Mouse (Mus musculus): ENCODE measurements around the gene Gtf3a. TPM values are rescaled to one million over a fixed set of nuclear protein-coding genes. Genes with fewer than 3 reads are reported as not detected.

The Gtf3a gene
- total and polyA plus RNA-seq, 2 experiments: 12.2 to 15.3 TPM

DNA sequence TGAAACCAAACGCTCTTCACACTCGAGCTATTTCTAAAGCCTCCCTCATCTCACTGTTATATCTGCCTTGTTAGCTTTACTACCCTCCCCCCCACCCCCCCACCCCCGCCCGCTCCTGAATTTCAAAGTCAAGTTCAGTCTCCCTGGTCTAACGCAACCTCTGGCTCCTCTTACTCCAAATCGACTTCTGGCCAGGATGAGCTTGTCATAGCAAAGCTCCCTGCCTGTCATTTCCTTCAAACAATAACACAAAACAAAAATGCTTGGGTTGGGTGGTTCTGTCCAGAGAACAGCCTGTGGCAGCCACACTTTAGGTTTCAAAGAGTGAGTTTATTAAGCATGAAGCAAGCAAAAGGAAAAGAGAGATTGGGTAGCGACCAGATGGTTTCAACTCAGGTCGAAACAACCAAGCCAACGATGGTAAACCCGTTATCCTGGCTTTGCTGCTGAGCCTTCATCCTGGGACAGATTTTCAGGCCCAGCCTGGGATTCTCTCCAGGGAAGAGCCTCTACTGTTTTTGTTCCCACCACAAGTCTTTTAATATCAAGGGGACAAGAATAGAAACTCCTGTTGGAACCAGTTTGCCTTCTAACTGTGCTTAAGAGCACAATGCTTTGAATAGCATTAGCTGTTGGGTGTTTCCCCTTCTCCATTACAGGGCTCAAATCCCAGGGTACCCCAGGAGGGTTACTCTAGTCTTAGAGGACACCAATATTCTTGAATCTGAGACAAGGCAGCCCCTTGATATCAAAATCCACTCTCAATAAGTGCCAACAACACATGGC, 23.5 kb downstream of the Gtf3a start:
- Histone ChIP-seq H3K4me1 (ENCODE audit: control insufficient read depth, insufficient read depth, low read length) (peaks cover 32% of the 10 kb centered on the region), H3K4me3 (ENCODE audit: insufficient read depth, low read depth, low read length) (no peak overlapping the region), H3K27me3 (ENCODE audit: control insufficient read depth, insufficient read depth, low read length) (no peaks in the 10 kb centered on the region), H3K36me3 (ENCODE audit: control insufficient read depth, insufficient read depth, low read length) (no peaks in the 10 kb centered on the region), H3K27ac (replicated peaks; ENCODE audit: insufficient read depth, low read depth, low read length) (peak overlapping the region; percentile 70), H3K9ac (ENCODE audit: low read depth, low read length) (0 out of 2 replicates have a peak overlapping the region, but pooled peaks have one; percentile 36), H3K79me2 (ENCODE audit: control insufficient read depth, insufficient read depth, low read length) (no peaks in the 10 kb centered on the region)
- TF ChIP-seq POLR2A (IDR thresholded peaks at IDR 0.05; ENCODE audit: extremely low read depth, insufficient read depth, low read length): no peak
- peak; percentile 77 for DNase-seq (ENCODE audit: extremely low read depth, low read depth, low spot score)
- 28% methylated on average over 10 of the region's 10 CpGs for WGBS

DNA sequence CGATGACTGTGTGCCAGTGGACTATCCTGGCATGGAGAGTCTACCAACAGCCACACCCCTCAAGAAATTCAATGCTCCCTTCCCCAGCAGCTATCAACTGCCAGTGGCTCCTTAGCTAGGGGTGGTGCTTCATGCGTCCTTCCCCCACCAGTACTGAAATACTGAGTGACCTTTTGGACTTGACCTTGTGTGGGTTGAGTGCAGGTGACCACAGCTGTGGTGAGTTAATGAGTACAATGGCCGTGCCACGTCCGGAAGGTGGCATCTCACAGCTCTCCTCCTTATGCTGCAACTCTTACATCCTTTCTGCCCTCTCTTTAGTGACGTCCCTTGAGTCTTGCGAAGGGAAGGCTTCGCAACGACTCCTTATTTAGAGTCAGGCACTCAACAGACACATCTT, 24.9 kb downstream of the Gtf3a start:
- Histone ChIP-seq H3K4me3 (ENCODE audit: insufficient read depth, low read depth, low read length) (no peak overlapping the region), H3K27ac (replicated peaks; ENCODE audit: insufficient read depth, low read depth, low read length) (peak overlapping the region; percentile 76), H3K9ac (ENCODE audit: low read depth, low read length) (no peak overlapping the region), H3K4me1 (ENCODE audit: control insufficient read depth, insufficient read depth, low read length) (peaks cover 32% of the 10 kb centered on the region), H3K36me3 (ENCODE audit: control insufficient read depth, insufficient read depth, low read length) (no peaks in the 10 kb centered on the region), H3K27me3 (ENCODE audit: control insufficient read depth, insufficient read depth, low read length) (no peaks in the 10 kb centered on the region), H3K79me2 (ENCODE audit: control insufficient read depth, insufficient read depth, low read length) (no peaks in the 10 kb centered on the region)
- DNase-seq (ENCODE audit: extremely low read depth, low read depth, low spot score): peak; percentile 96
- 38% methylated on average over 9 of the region's 9 CpGs for WGBS
- no peak for TF ChIP-seq CTCF (IDR thresholded peaks at IDR 0.05; ENCODE audit: low read depth, low read length)
- TF ChIP-seq POLR2A (IDR thresholded peaks at IDR 0.05; ENCODE audit: extremely low read depth, insufficient read depth, low read length): no peak

DNA sequence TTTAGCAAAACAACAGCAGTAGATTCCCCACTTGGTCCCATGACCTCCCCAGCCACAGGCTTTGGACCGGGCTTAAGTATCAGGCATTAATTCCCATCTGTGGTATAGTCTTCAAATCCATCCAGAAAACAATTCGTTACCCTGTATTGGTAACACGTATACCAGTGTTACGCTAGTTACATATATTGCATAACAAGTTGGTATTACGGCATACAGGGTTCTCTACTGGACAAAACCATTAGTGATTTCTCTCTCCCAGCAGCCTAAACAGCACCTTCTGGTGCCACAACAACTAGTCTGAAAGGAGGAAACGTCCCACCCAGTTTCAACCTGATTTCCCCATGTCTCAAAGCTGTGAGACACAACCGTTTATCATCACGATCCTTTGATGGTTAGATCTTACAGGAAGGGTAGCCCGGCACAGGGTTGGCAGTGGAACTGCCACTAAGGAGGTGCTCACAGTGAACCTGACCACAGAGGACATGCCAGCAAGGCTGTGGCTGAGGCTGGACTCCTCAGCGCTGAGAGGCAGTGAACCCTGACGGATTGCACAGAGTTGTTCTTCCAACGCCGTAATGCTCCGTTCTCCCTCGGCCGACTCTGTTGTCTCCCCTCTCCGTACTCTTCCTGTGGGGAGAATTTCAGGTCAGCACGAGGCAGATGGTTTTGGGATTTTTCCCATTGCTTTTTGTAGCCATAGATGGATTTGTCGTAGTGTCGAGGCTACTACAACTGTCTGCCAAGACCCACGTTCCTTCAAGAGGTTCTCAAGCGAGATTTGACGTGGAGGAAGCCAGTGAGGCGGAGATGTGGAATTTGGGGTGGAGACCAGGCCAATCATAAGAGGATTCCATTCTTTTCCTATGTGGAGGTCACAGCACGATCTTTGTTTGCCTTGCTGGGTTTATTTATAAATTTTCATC, 25.7 kb downstream of the Gtf3a start:
- H3K4me1 ChIP-seq (ENCODE audit: control insufficient read depth, insufficient read depth, low read length): peaks cover 32% of the 10 kb centered on the region
- no peak overlapping the region for H3K4me3 ChIP-seq (ENCODE audit: insufficient read depth, low read depth, low read length)
- TF ChIP-seq POLR2A (IDR thresholded peaks at IDR 0.05; ENCODE audit: extremely low read depth, insufficient read depth, low read length) (no peak), CTCF (IDR thresholded peaks at IDR 0.05; ENCODE audit: low read depth, low read length) (no peak)
- H3K27ac ChIP-seq (replicated peaks; ENCODE audit: insufficient read depth, low read depth, low read length): peak overlapping the region; percentile 76
- peak overlapping the region; percentile 18; the same call in 1 of the 2 replicates for H3K9ac ChIP-seq (ENCODE audit: low read depth, low read length)
- no peaks in the 10 kb centered on the region for H3K27me3 ChIP-seq (ENCODE audit: control insufficient read depth, insufficient read depth, low read length)
- 54% methylated on average over 25 of the region's 25 CpGs for WGBS
- DNase-seq (ENCODE audit: extremely low read depth, low read depth, low spot score): peak; percentile 73
- H3K36me3 ChIP-seq (ENCODE audit: control insufficient read depth, insufficient read depth, low read length): no peaks in the 10 kb centered on the region
- no peaks in the 10 kb centered on the region for H3K79me2 ChIP-seq (ENCODE audit: control insufficient read depth, insufficient read depth, low read length)

DNA sequence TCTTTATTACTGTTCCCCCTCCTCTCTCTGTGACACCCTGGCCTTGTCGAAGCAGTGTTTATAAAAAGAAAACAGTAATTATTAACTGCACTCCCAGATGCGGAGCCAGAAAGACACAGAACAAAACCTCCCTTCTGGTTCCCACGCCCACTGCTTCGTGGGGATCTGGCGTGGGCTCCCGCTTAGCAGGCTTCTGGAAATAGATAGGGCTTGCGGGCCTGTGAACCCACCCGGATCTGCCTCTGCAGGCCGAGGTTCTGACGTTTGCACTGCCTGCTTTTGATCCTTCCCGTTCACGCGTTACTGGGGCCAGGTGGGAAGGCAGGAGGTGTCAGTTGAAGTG, 26.3 kb downstream of the Gtf3a start:
- Histone ChIP-seq H3K4me1 (ENCODE audit: control insufficient read depth, insufficient read depth, low read length) (peaks cover 32% of the 10 kb centered on the region), H3K27ac (replicated peaks; ENCODE audit: insufficient read depth, low read depth, low read length) (peak overlapping the region; percentile 64), H3K9ac (ENCODE audit: low read depth, low read length) (peak overlapping the region; percentile 27; the same call in 1 of the 2 replicates), H3K79me2 (ENCODE audit: control insufficient read depth, insufficient read depth, low read length) (no peaks in the 10 kb centered on the region), H3K27me3 (ENCODE audit: control insufficient read depth, insufficient read depth, low read length) (no peaks in the 10 kb centered on the region), H3K36me3 (ENCODE audit: control insufficient read depth, insufficient read depth, low read length) (no peaks in the 10 kb centered on the region), H3K4me3 (ENCODE audit: insufficient read depth, low read depth, low read length) (peak overlapping the region; percentile 5; the same call in 1 of the 2 replicates)
- WGBS: 19% methylated on average over 13 of the region's 13 CpGs
- peak; percentile 75 for DNase-seq (ENCODE audit: extremely low read depth, low read depth, low spot score)
- TF ChIP-seq POLR2A (IDR thresholded peaks at IDR 0.05; ENCODE audit: extremely low read depth, insufficient read depth, low read length) (no peak), CTCF (IDR thresholded peaks at IDR 0.05; ENCODE audit: low read depth, low read length) (no peak)

DNA sequence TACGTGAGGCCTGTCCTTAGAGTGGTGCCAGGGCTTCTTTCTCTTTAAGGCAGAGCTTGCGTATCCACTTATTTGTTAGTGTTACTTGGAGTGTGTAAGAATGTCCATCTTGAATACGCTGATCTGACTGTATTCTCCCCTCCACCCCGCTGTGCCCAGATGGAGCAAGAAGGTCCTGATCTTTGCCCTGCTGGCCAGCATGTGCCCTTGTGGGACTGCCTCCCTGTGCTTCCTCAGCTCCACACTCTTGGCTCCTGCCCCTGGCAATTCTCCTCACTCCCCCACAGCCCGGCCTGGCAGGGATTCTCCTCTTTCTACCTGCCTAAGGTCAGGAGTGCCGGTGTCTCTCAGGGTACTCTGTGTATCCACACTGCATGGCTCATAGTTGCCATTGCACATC, 32.9 kb downstream of the Gtf3a start:
- Histone ChIP-seq H3K36me3 (ENCODE audit: control insufficient read depth, insufficient read depth, low read length) (no peaks in the 10 kb centered on the region), H3K79me2 (ENCODE audit: control insufficient read depth, insufficient read depth, low read length) (no peaks in the 10 kb centered on the region), H3K27ac (replicated peaks; ENCODE audit: insufficient read depth, low read depth, low read length) (peak overlapping the region; percentile 77), H3K9ac (ENCODE audit: low read depth, low read length) (peak overlapping the region; percentile 15; the same call in 1 of the 2 replicates), H3K27me3 (ENCODE audit: control insufficient read depth, insufficient read depth, low read length) (no peaks in the 10 kb centered on the region), H3K4me1 (ENCODE audit: control insufficient read depth, insufficient read depth, low read length) (peaks cover 14% of the 10 kb centered on the region), H3K4me3 (ENCODE audit: insufficient read depth, low read depth, low read length) (no peak overlapping the region)
- TF ChIP-seq POLR2A (IDR thresholded peaks at IDR 0.05; ENCODE audit: extremely low read depth, insufficient read depth, low read length) (no peak), CTCF (IDR thresholded peaks at IDR 0.05; ENCODE audit: low read depth, low read length) (no peak)
- WGBS: 22% methylated on average over 6 of the region's 6 CpGs
- DNase-seq (ENCODE audit: extremely low read depth, low read depth, low spot score): peak; percentile 90

Measured in liver, adult 2 months (tissue).